Mouse (Mus musculus): Measurements from ENCODE around the gene Txnip. TPM values are rescaled to one million over a fixed set of nuclear protein-coding genes. Genes with fewer than 3 reads are reported as not detected.

Gene Txnip
- total RNA-seq, 1 experiment = 128 TPM

DNA sequence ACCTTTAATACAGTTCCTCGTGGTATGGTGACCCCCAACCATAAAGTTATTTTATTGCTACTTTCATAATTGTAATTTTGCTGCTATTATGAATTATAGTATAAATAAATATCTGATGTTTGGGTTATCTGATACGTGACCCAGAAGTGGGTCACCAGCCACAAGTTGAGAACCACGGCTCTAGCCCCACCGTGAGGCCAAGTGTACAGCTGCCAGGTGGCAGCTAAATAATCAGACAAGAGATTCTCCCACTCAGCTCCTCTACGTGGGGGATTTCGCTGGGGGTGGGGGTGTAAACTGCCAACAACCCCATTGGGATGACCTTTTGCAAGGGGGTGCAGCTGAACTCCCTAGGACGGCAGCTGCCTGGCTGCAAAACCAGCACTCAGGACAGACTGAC is 25.7 kb upstream of the Txnip start:
- H3K4me1 ChIP-seq (ENCODE audit: control insufficient read depth in 2 of 2, insufficient read depth in 2 of 2, low read length in 2 of 2, poor library complexity in 1 of 2) = no peaks in the 10 kb centered on the region
- in situ Hi-C loops (cut with MboI; ENCODE audit: low sequenced_read_pairs in 2 of 2, unreplicated experiment in 2 of 2) = no loop called here
- no peak overlapping the region for H3K4me3 ChIP-seq (ENCODE audit: insufficient read depth in 1 of 2, low read depth in 1 of 2, low read length in 2 of 2, poor library complexity in 1 of 2, severe bottlenecking in 1 of 2)
- H3K9me3 ChIP-seq (ENCODE audit: control insufficient read depth, insufficient read depth, low read depth, low read length) = no peaks in the 10 kb centered on the region
- H3K9ac ChIP-seq (ENCODE audit: insufficient read depth, low read depth, low read length, poor library complexity, severe bottlenecking) = no peak overlapping the region
- H3K36me3 ChIP-seq (ENCODE audit: control insufficient read depth, insufficient read depth, low read length, poor library complexity, severe bottlenecking) = no peaks in the 10 kb centered on the region
- no peak for DNase-seq (ENCODE audit: low read depth, low spot score)
- no peak overlapping the region for H3K27ac ChIP-seq (ENCODE audit: insufficient read depth, low read depth, low read length, poor library complexity, severe bottlenecking)
- no peak for TF ChIP-seq MAFK (IDR thresholded peaks at IDR 0.05; ENCODE audit: insufficient read depth, low read depth, low read length)
- no peak for TF ChIP-seq HCFC1 (IDR thresholded peaks at IDR 0.05; ENCODE audit: borderline replicate concordance, insufficient read depth, low read length)
- TF ChIP-seq CHD2 (IDR thresholded peaks at IDR 0.05; ENCODE audit: low read depth, low read length) = no peak
- TF ChIP-seq ZC3H11A (IDR thresholded peaks at IDR 0.05; ENCODE audit: borderline replicate concordance, low read depth, low read length) = no peak
- no peak for TF ChIP-seq ZNF384 (IDR thresholded peaks at IDR 0.05; ENCODE audit: low read depth, low read length)

DNA sequence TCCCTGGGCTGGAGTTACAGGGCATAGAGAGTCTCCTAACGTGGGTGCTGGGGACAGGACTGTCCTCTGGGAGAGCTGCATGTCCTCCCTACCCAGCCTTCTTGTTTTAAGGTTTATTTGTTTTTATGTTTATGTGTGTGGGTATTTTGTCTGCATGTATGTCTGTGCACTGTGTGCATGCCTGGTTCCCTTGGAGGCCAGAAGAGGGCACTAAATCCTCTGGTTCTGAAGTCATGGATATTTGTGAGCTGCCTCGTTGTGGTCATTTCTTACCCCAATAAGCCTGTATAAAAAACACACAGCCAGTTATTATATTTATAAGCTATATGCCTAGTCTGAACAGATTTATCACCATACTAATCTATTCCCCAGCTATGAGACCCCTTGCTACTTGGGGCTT is 23.5 kb upstream of the Txnip start:
- DNase-seq (ENCODE audit: low read depth, low spot score) = no peak
- H3K9ac ChIP-seq (ENCODE audit: insufficient read depth, low read depth, low read length, poor library complexity, severe bottlenecking) = no peak overlapping the region
- H3K36me3 ChIP-seq (ENCODE audit: control insufficient read depth, insufficient read depth, low read length, poor library complexity, severe bottlenecking) = no peaks in the 10 kb centered on the region
- no peak overlapping the region for H3K4me3 ChIP-seq (ENCODE audit: insufficient read depth in 1 of 2, low read depth in 1 of 2, low read length in 2 of 2, poor library complexity in 1 of 2, severe bottlenecking in 1 of 2)
- in situ Hi-C loops (cut with MboI; ENCODE audit: low sequenced_read_pairs in 2 of 2, unreplicated experiment in 2 of 2) = no loop called here
- no peak for TF ChIP-seq HCFC1 (IDR thresholded peaks at IDR 0.05; ENCODE audit: borderline replicate concordance, insufficient read depth, low read length)
- no peak for TF ChIP-seq ZNF384 (IDR thresholded peaks at IDR 0.05; ENCODE audit: low read depth, low read length)
- TF ChIP-seq CHD2 (IDR thresholded peaks at IDR 0.05; ENCODE audit: low read depth, low read length) = no peak
- TF ChIP-seq MAFK (IDR thresholded peaks at IDR 0.05; ENCODE audit: insufficient read depth, low read depth, low read length) = no peak
- TF ChIP-seq ZC3H11A (IDR thresholded peaks at IDR 0.05; ENCODE audit: borderline replicate concordance, low read depth, low read length) = no peak
- H3K9me3 ChIP-seq (ENCODE audit: control insufficient read depth, insufficient read depth, low read depth, low read length) = no peaks in the 10 kb centered on the region
- no peak overlapping the region for H3K27ac ChIP-seq (ENCODE audit: insufficient read depth, low read depth, low read length, poor library complexity, severe bottlenecking)
- H3K4me1 ChIP-seq (ENCODE audit: control insufficient read depth in 2 of 2, insufficient read depth in 2 of 2, low read length in 2 of 2, poor library complexity in 1 of 2) = no peaks in the 10 kb centered on the region

DNA sequence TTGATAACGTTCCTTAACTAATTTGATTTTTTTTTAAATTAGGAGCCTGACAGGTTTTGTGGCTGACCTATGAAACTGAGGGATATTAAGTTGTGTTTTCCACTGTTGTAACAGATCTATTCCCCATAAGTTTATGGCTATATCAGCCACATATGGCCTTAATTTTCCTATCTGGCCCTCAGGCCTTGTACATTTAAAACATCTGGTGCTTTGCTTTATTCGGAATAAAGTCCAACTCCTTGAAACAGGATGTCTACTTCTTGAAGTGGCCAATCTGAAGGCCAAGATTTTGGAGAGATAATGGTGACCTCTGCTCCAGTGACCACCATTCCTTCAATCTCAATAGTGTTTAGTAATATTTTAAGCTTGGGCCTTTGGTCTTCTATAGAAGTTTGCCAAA is 18.4 kb upstream of the Txnip start:
- Histone ChIP-seq H3K4me1 (ENCODE audit: control insufficient read depth in 2 of 2, insufficient read depth in 2 of 2, low read length in 2 of 2, poor library complexity in 1 of 2) (no peaks in the 10 kb centered on the region), H3K9ac (ENCODE audit: insufficient read depth, low read depth, low read length, poor library complexity, severe bottlenecking) (no peak overlapping the region), H3K36me3 (ENCODE audit: control insufficient read depth, insufficient read depth, low read length, poor library complexity, severe bottlenecking) (no peaks in the 10 kb centered on the region), H3K9me3 (ENCODE audit: control insufficient read depth, insufficient read depth, low read depth, low read length) (no peaks in the 10 kb centered on the region), H3K4me3 (ENCODE audit: insufficient read depth in 1 of 2, low read depth in 1 of 2, low read length in 2 of 2, poor library complexity in 1 of 2, severe bottlenecking in 1 of 2) (no peak overlapping the region), H3K27ac (ENCODE audit: insufficient read depth, low read depth, low read length, poor library complexity, severe bottlenecking) (no peak overlapping the region)
- no peak for TF ChIP-seq ZC3H11A (IDR thresholded peaks at IDR 0.05; ENCODE audit: borderline replicate concordance, low read depth, low read length)
- no peak for TF ChIP-seq MAFK (IDR thresholded peaks at IDR 0.05; ENCODE audit: insufficient read depth, low read depth, low read length)
- TF ChIP-seq HCFC1 (IDR thresholded peaks at IDR 0.05; ENCODE audit: borderline replicate concordance, insufficient read depth, low read length) = no peak
- no peak for TF ChIP-seq ZNF384 (IDR thresholded peaks at IDR 0.05; ENCODE audit: low read depth, low read length)
- no peak for TF ChIP-seq CHD2 (IDR thresholded peaks at IDR 0.05; ENCODE audit: low read depth, low read length)
- in situ Hi-C loops (cut with MboI; ENCODE audit: low sequenced_read_pairs in 2 of 2, unreplicated experiment in 2 of 2) = no loop called here
- no peak for DNase-seq (ENCODE audit: low read depth, low spot score)

DNA sequence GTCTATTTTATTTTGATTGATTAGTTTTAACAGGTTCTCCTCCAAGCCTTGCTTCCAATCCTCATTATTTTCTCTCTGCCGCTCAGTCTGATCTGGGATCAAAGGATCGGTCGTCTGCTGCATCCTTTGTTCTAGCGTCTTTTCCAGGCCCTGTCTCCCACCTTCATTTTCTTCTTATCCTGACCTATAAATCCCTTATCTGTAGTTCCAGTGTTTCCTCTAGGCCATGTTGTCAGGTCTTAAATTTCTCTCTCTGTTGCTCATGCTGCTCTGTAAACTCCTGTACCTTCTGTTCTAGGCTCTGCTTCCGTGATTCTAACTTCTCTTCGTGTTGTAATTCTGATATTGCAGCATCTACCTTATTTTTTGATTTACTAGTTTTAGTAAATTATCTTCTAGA is 17.0 kb upstream of the Txnip start:
- H3K9me3 ChIP-seq (ENCODE audit: control insufficient read depth, insufficient read depth, low read depth, low read length) = no peaks in the 10 kb centered on the region
- H3K9ac ChIP-seq (ENCODE audit: insufficient read depth, low read depth, low read length, poor library complexity, severe bottlenecking) = no peak overlapping the region
- H3K4me1 ChIP-seq (ENCODE audit: control insufficient read depth in 2 of 2, insufficient read depth in 2 of 2, low read length in 2 of 2, poor library complexity in 1 of 2) = no peaks in the 10 kb centered on the region
- in situ Hi-C loops (cut with MboI; ENCODE audit: low sequenced_read_pairs in 2 of 2, unreplicated experiment in 2 of 2) = loop anchor here in 1 of 2 experiments (10.0 kb wide), 1 partner anchor 94 kb away; the partner anchor contains the start of genes Gm42957 and Pex11b
- H3K36me3 ChIP-seq (ENCODE audit: control insufficient read depth, insufficient read depth, low read length, poor library complexity, severe bottlenecking) = no peaks in the 10 kb centered on the region
- H3K4me3 ChIP-seq (ENCODE audit: insufficient read depth in 1 of 2, low read depth in 1 of 2, low read length in 2 of 2, poor library complexity in 1 of 2, severe bottlenecking in 1 of 2) = no peak overlapping the region
- no peak for TF ChIP-seq MAFK (IDR thresholded peaks at IDR 0.05; ENCODE audit: insufficient read depth, low read depth, low read length)
- no peak for TF ChIP-seq ZNF384 (IDR thresholded peaks at IDR 0.05; ENCODE audit: low read depth, low read length)
- no peak for TF ChIP-seq CHD2 (IDR thresholded peaks at IDR 0.05; ENCODE audit: low read depth, low read length)
- no peak for TF ChIP-seq ZC3H11A (IDR thresholded peaks at IDR 0.05; ENCODE audit: borderline replicate concordance, low read depth, low read length)
- no peak for TF ChIP-seq HCFC1 (IDR thresholded peaks at IDR 0.05; ENCODE audit: borderline replicate concordance, insufficient read depth, low read length)
- DNase-seq (ENCODE audit: low read depth, low spot score) = no peak
- no peak overlapping the region for H3K27ac ChIP-seq (ENCODE audit: insufficient read depth, low read depth, low read length, poor library complexity, severe bottlenecking)

Data from ES-E14 (cell line).